Mouse (Mus musculus) Muller cell, postnatal 12 days (primary cell): ENCODE measurements around the gene Slc18a3.

Experiments used
- DNase-seq: peaks from one replicate; pipeline ENCODE4 v3.0.0-alpha.2; 2015; ENCODE audit errors: inconsistent ontology term

Gene Slc18a3

GRCm38 (mm10) chr14:32464601-32465505 is at the start of gene Slc18a3:
Slc18a3 (minus strand) TSS chr14:32464850.
- no peak for DNase-seq

DNA sequence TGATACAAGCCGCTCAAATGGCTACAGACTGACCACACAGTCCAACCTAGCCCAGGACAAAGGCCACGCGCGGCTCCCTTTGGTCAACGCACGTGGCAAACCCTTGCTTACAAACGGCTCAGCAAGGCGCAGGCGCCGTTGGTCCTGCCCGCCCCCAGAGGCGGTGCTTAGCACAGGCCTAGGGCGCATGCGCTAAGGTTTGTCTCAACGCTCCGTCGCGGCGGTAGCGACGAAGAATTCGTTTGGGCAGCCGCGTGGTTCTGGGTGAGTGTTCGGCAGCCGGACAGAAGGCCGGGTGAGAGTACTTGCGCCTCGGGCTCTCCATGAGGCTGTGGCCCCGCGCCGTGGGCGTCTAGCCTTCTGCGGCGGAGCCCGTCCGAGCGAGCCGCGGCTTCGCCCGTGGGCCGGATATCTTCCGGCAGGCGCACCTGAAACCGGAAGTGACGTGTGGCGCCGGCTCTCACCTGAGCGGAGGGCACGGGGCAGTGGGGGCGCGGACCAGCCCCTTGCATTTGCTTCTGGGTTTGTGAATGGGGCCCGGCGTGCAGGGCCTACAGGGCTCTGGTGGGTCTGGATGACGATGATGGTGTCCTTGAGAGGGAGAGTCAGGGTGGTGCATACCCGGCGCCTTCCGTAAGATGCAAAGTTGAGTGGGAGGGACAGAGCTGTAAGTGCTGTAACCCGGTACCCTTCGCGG is 48.8 kb upstream of the Slc18a3 start, which contains the start of gene Ercc6:
TSS of gene Ercc6 (plus strand) at position 186 of the 697 bp plus-strand sequence.
- peak; percentile 94 for DNase-seq

DNA sequence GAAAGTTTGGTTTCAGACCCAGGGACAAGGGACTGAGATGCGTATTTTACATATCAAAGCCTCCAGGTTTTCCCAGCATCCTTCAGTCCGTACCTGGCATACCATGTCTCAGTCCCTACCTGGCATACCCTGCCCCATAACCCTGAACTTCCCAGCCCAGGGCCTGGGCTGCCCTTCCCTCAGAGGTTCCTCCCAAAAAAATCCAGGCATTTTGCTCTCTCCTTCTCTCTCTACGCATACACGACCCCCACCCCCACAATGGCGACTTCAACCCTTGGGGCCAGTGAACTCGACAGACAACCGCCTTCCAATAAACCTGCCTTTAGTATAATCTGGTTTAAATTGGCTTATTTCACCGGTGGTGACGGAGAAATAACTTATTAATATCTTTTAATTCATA is 48.3 kb upstream of the Slc18a3 start:
- no peak for DNase-seq

DNA sequence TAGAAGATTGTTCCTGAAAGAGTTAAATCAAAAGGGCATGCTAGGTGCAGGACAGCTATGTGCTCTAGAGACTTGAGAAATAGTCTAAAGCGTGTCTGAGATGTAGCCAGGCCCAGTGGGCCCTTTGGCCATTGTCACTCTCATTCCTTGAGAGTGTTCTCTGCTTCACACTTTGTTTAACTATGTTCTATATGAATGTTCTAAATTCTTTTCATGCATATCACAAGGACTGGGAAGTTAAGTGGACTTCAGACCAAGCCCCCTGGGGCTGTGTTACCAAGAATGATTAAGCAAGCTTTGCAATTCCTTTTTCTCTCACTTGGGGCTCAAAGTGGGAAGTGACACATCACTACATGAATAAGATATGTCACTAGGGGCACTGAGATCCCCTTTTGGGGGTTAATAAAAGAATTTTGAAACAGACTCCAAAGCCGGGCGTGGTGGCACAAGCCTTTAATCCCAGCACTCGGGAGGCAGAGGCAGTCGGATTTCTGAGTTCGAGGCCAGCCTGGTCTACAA is 44.9 kb upstream of the Slc18a3 start:
- no peak for DNase-seq

- DNase-seq: no peak
Measured at GRCm38 (mm10) chr14:32508105-32508835, 43.6 kb upstream of the Slc18a3 start.

DNA sequence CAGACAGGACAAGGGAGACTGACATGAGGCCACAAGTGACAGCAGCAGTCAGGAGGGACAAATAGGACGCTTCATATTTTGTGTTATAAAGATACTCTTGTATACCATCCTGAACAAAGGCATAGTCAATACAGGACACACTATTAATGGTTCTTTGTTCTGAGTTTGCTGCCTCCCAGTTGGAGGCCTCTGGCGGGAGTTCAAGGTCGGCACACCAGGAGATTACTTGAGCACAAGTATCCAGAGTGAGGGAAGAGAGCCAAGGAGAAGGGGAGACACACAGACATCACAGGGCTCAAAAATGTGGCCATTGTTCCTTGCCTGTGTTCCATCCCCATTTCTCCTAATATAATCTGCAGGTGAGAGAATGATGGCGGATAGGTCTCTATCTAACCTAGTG is 42.6 kb upstream of the Slc18a3 start:
- DNase-seq: peak; percentile 32

GRCm38 (mm10) chr14:32506329-32506728 is 41.7 kb upstream of the Slc18a3 start:
- no peak for DNase-seq

DNA sequence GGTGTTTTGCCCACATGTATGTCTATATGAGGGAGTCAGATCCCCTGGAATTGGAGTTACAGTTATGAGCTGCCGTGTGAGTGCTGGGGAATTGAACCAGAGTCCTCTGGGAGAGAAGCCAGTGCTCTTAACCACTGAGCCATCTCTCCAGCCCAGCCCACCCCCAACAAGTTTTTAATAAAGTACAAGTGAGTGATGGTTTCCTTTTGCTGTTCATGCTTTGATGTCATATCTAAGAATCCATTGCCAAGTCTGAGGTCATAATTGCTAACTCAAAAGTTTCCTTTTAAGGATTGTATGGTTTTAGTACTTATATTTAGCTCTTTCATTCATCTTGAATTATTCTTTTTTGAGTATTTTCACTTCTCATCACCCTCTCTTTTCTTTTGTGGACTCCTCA is 39.2 kb upstream of the Slc18a3 start:
- DNase-seq: no peak

DNA sequence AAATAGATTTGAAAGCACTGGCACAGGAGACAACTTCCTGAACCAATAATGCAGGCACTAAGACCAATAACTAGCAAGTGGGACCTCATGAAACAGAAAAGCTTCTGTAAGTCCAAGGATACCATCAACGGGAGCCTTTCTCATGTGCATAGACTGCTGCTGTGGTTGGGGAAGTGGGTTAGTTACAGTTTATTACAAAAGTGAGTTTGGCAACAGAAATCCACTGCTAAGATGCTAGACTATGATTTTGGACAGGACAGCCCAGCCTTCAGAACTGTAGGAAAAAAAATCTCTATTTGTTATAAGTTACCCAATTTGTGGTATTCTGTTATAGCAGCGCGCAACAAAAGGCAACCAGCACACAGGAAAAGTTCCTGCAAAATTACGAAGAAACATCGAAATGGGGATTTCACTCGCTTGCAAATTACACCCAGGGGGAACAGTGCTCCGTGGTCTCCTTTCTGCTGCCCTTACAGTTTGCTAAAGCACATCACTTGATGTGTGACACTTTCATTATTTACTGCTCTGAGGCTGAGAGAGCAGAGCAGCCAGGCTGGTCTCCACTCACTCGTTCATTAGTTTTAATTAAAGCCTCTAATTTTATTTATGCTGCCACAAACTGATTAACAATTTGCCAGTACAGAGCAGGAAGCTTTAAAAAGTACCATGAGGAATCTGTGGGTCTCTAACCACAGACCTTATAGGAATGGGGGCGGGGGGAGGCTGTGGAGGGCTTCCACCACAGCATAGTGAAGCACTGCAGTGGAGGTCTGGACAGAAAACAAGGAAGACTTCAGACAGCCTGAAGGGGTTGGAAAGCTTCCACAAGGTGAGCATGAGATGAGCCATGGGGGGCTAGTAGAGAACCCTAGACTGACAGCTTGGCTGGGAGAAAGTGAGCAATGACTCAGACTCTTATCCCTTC is 38.4 kb upstream of the Slc18a3 start:
- DNase-seq: no peak

GRCm38 (mm10) chr14:32501303-32501702 is 36.7 kb upstream of the Slc18a3 start:
- DNase-seq: no peak

GRCm38 (mm10) chr14:32496115-32496850 is 31.6 kb upstream of the Slc18a3 start:
- no peak for DNase-seq

- peak; percentile 79 for DNase-seq
Measured at GRCm38 (mm10) chr14:32492521-32492920, 27.9 kb upstream of the Slc18a3 start.

- peak; percentile 16 for DNase-seq
Measured at GRCm38 (mm10) chr14:32482061-32482460, 17.4 kb upstream of the Slc18a3 start.

- DNase-seq: no peak
Measured at GRCm38 (mm10) chr14:32477581-32477980, 12.9 kb upstream of the Slc18a3 start.

GRCm38 (mm10) chr14:32476559-32476958 is 11.9 kb upstream of the Slc18a3 start:
- DNase-seq: no peak

- peak; percentile 51 for DNase-seq
Measured at GRCm38 (mm10) chr14:32472996-32473395, 8.3 kb upstream of the Slc18a3 start.

GRCm38 (mm10) chr14:32467606-32468005 is 3.0 kb upstream of the Slc18a3 start:
- peak; percentile 46 for DNase-seq

GRCm38 (mm10) chr14:32465889-32466288 is 1.2 kb upstream of the Slc18a3 start, which contains the start of gene Chat:
Chat (minus strand) TSS chr14:32465989.
- DNase-seq: no peak

DNA sequence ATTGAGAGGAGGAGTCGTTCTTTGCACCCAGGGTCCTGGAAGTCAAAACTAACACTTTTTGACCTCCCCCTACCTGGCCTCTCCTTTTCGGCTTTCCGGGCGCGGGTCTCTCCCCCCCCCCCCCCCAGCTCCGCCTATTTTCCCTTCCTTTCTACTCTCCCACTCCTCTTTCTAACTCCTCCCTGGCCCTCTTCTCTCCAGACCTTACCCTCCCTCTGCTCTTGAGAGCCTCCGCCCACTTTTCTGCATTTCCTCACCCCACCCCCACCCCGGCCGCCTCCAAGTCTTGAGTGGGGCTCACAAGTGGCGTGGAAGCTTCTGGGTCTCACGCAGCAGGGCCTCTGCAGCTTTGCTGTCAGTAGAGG is 838 bp upstream of the Slc18a3 start:
- no peak for DNase-seq
